Mouse (Mus musculus): ENCODE measurements around the gene Rptor. TPM values are rescaled to one million over a fixed set of nuclear protein-coding genes. Genes with fewer than 3 reads are reported as not detected.

Rptor gene
- polyA plus RNA-seq, 1 experiment from 2014 or later: 6.4 TPM

DNA sequence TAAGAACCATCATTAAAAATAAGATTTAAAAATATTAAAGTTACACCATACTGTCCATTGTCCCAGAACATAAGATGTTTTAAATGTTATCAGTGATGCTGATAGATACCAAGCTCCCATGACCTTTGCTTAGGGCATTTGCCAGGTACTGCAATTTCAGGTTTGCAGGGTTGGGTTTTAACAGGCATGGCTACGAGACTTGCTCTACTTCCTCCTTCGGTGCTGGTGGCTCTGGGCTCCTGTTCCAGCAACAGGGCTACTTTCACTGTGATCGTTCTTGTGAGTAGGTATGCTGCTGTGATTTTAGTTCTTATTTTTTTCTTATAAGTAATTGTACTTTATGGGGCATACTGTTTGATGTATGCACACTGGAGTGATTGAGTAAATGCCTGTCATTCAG lies 26.4 kb downstream of the Rptor start:
- Histone ChIP-seq H3K4me2 (no peak overlapping the region), H3K4me1 (replicated peaks) (peaks cover 24% of the 10 kb centered on the region), H3K4me3 (no peak overlapping the region), H3K36me3 (no peaks in the 10 kb centered on the region), H3K27me3 (no peaks in the 10 kb centered on the region), H3K9ac (no peak overlapping the region), H3K27ac (no peak overlapping the region), H3K9me3 (replicated peaks) (no peaks in the 10 kb centered on the region)
- ATAC-seq (replicated peaks; ENCODE audit: insufficient number of reproducible peaks, insufficient read depth, low FRiP score, low read depth): no peak
- WGBS: 84% methylated on average over 3 of the region's 3 CpGs

DNA sequence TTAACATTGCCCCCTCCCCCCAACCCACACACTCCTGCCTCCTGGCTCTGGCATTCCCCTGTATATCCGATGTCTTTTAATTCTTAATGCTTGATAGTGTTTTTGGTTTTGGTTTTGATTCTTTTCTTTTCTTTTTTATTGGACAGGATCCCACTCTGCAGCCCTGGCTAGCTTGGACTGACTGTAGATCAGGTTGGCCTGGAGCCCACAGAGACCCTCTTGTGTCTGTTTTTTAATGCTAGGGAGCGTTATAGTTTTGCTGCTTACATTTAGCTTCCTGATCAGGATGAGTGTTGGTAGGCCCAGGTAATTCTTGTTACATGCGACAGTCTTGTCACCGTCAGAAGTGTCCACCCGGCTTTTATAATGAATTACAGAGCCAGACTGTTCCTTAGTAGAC lies 27.6 kb downstream of the Rptor start:
- no peak overlapping the region for H3K9ac ChIP-seq

GRCm38 (mm10) chr11:119631222-119631870 lies 28.6 kb downstream of the Rptor start:
- whole genome bisulfite sequencing: 43% methylated on average over 3 of the region's 3 CpGs
- Histone ChIP-seq H3K27me3 (no peaks in the 10 kb centered on the region), H3K36me3 (no peaks in the 10 kb centered on the region), H3K9ac (no peak overlapping the region), H3K4me2 (no peak overlapping the region), H3K27ac (no peak overlapping the region), H3K9me3 (replicated peaks) (no peaks in the 10 kb centered on the region), H3K4me1 (replicated peaks) (peaks cover 7% of the 10 kb centered on the region), H3K4me3 (no peak overlapping the region)
- ATAC-seq (replicated peaks; ENCODE audit: insufficient number of reproducible peaks, insufficient read depth, low FRiP score, low read depth): no peak

More for the DNA sequence above, 27.6 kb downstream of the Rptor start:
- no peaks in the 10 kb centered on the region for H3K36me3 ChIP-seq
- H3K4me2 ChIP-seq: no peak overlapping the region
- H3K27ac ChIP-seq: no peak overlapping the region
- no peak for ATAC-seq (replicated peaks; ENCODE audit: insufficient number of reproducible peaks, insufficient read depth, low FRiP score, low read depth)
- WGBS: 79% methylated on average over 5 of the region's 5 CpGs
- peaks cover 14% of the 10 kb centered on the region for H3K4me1 ChIP-seq (replicated peaks)
- H3K9me3 ChIP-seq (replicated peaks): no peaks in the 10 kb centered on the region
- no peaks in the 10 kb centered on the region for H3K27me3 ChIP-seq
- no peak overlapping the region for H3K4me3 ChIP-seq

DNA sequence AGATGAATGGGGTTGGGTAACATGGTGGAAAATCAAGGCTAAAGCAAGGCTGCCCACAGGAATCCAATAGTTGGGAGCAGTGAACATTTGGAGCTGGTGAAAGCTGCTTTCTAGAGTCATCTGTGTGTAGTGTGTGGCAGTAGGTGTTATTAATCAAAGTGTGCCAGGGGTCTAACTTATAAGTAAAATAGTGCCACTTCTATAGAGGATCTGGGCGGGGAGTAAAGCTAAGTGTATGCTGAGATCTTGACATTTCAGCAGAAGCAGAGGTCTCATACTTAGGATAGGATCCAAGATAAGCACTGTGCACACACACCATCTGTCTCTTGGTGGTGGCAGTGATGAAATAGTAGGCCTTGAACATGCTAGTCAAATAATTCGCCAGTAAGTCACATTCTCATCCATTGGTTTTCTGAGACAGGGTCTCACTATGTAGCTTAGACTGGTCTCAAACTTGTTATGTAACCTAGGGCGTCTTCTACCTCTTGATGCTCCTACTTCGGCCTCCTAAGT lies 33.7 kb downstream of the Rptor start:
- H3K9ac ChIP-seq: no peak overlapping the region
- WGBS: 79% methylated on average over 4 of the region's 4 CpGs
- H3K4me1 ChIP-seq (replicated peaks): peaks cover 2% of the 10 kb centered on the region
- H3K4me3 ChIP-seq: no peak overlapping the region
- no peak overlapping the region for H3K4me2 ChIP-seq
- H3K27ac ChIP-seq: no peak overlapping the region
- H3K27me3 ChIP-seq: no peaks in the 10 kb centered on the region
- no peaks in the 10 kb centered on the region for H3K36me3 ChIP-seq
- no peak for ATAC-seq (replicated peaks; ENCODE audit: insufficient number of reproducible peaks, insufficient read depth, low FRiP score, low read depth)
- no peaks in the 10 kb centered on the region for H3K9me3 ChIP-seq (replicated peaks)

DNA sequence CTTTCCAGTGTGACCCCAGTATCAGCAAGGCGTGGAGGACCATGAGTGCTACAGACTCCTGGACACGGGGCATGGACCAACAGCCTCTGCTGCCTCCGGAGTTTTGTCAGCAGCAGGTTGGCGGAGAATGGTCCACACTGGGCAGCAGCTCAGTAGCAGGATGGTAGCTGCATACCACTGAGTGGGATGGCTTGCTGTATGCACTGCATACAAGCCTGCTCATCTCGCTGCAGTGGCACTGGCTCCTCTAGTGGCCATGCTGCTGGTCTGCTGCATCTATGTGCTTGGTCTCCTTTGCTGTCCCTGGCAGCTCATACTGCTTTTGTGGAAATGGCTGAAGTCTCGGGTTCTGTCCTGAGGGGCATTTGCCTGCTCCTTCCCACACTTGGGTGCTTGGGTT lies 34.8 kb downstream of the Rptor start:
- H3K4me1 ChIP-seq (replicated peaks): no peaks in the 10 kb centered on the region
- H3K4me3 ChIP-seq: no peak overlapping the region
- H3K4me2 ChIP-seq: no peak overlapping the region
- H3K9me3 ChIP-seq (replicated peaks): no peaks in the 10 kb centered on the region
- no peak overlapping the region for H3K27ac ChIP-seq
- H3K9ac ChIP-seq: no peak overlapping the region
- 74% methylated on average over 6 of the region's 6 CpGs for WGBS
- H3K27me3 ChIP-seq: no peaks in the 10 kb centered on the region
- no peaks in the 10 kb centered on the region for H3K36me3 ChIP-seq
- ATAC-seq (replicated peaks; ENCODE audit: insufficient number of reproducible peaks, insufficient read depth, low FRiP score, low read depth): no peak; the same call in 1 of the 2 replicates

DNA sequence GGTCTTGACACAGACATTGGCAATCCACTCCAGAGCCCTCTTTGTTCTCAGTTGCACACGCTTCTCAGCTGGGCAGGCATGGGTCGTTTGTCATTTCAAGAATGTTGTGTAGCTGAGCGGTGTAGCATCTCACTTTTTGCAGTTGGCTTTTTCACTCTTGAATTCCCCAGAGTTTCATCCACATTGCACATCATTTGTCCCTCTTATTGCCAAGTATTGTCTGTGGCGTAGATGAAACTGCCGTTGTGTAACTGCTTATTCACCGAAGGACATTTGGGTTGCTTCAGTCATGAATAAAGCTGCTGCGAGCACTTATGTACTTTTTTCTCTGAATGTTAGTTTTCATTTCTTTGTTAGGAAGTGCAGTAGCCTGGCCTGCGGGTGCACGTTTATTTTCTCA lies 37.8 kb downstream of the Rptor start:
- no peak overlapping the region for H3K4me3 ChIP-seq
- ATAC-seq (replicated peaks; ENCODE audit: insufficient number of reproducible peaks, insufficient read depth, low FRiP score, low read depth): no peak
- no peaks in the 10 kb centered on the region for H3K9me3 ChIP-seq (replicated peaks)
- no peak overlapping the region for H3K4me2 ChIP-seq
- no peaks in the 10 kb centered on the region for H3K27me3 ChIP-seq
- no peak overlapping the region for H3K9ac ChIP-seq
- 0 out of 2 replicates have a peak, but pooled peaks cover 6% of the 10 kb centered on the region for H3K4me1 ChIP-seq (replicated peaks)
- no peaks in the 10 kb centered on the region for H3K36me3 ChIP-seq
- whole genome bisulfite sequencing: 67% methylated on average over 9 of the region's 9 CpGs
- no peak overlapping the region for H3K27ac ChIP-seq

- WGBS: 90% methylated on average over 9 of the region's 9 CpGs
- no peaks in the 10 kb centered on the region for H3K27me3 ChIP-seq
- no peak overlapping the region for H3K4me2 ChIP-seq
- H3K9me3 ChIP-seq (replicated peaks): no peaks in the 10 kb centered on the region
- no peak overlapping the region for H3K4me3 ChIP-seq
- no peak for ATAC-seq (replicated peaks; ENCODE audit: insufficient number of reproducible peaks, insufficient read depth, low FRiP score, low read depth)
- no peak overlapping the region for H3K27ac ChIP-seq
- H3K9ac ChIP-seq: no peak overlapping the region
- no peaks in the 10 kb centered on the region for H3K36me3 ChIP-seq
- H3K4me1 ChIP-seq (replicated peaks): 0 out of 2 replicates have a peak, but pooled peaks cover 6% of the 10 kb centered on the region
Observed at GRCm38 (mm10) chr11:119641831-119642381, 39.2 kb downstream of the Rptor start.

DNA sequence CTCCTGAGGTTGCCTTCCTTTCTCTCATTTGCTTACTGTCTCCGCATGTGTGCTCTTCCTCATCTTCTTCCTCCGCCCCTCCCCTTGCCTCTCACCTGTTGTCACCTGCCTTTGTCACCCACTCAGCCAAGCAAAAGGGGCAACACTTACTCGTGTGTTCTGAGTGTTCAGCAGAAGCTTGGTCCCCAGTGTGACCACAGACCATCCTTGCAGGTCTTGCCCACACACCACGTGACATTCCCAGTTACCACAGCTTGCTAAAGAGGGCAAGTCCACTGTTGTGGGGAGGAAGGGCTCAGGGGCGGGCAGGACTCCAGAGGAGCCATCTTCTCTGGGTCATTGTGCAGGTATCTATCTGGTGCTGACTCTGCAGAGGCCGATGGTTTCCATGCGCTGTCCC lies 40.6 kb downstream of the Rptor start:
- WGBS: 72% methylated on average over 7 of the region's 7 CpGs
- no peak overlapping the region for H3K27ac ChIP-seq
- H3K4me2 ChIP-seq: no peak overlapping the region
- no peaks in the 10 kb centered on the region for H3K9me3 ChIP-seq (replicated peaks)
- 0 out of 2 replicates have a peak, but pooled peaks cover 6% of the 10 kb centered on the region for H3K4me1 ChIP-seq (replicated peaks)
- H3K27me3 ChIP-seq: no peaks in the 10 kb centered on the region
- no peak overlapping the region for H3K4me3 ChIP-seq
- no peak overlapping the region for H3K9ac ChIP-seq
- no peaks in the 10 kb centered on the region for H3K36me3 ChIP-seq
- ATAC-seq (replicated peaks; ENCODE audit: insufficient number of reproducible peaks, insufficient read depth, low FRiP score, low read depth): no peak

GRCm38 (mm10) chr11:119644140-119644539 lies 41.4 kb downstream of the Rptor start:
- Histone ChIP-seq H3K9me3 (replicated peaks) (no peaks in the 10 kb centered on the region), H3K4me2 (no peak overlapping the region), H3K4me1 (replicated peaks) (peaks cover 11% of the 10 kb centered on the region; the same call in 1 of the 2 replicates), H3K27ac (no peak overlapping the region), H3K9ac (no peak overlapping the region), H3K4me3 (no peak overlapping the region), H3K27me3 (no peaks in the 10 kb centered on the region), H3K36me3 (no peaks in the 10 kb centered on the region)
- WGBS: 36% methylated on average over 7 of the region's 7 CpGs
- no peak for ATAC-seq (replicated peaks; ENCODE audit: insufficient number of reproducible peaks, insufficient read depth, low FRiP score, low read depth)

DNA sequence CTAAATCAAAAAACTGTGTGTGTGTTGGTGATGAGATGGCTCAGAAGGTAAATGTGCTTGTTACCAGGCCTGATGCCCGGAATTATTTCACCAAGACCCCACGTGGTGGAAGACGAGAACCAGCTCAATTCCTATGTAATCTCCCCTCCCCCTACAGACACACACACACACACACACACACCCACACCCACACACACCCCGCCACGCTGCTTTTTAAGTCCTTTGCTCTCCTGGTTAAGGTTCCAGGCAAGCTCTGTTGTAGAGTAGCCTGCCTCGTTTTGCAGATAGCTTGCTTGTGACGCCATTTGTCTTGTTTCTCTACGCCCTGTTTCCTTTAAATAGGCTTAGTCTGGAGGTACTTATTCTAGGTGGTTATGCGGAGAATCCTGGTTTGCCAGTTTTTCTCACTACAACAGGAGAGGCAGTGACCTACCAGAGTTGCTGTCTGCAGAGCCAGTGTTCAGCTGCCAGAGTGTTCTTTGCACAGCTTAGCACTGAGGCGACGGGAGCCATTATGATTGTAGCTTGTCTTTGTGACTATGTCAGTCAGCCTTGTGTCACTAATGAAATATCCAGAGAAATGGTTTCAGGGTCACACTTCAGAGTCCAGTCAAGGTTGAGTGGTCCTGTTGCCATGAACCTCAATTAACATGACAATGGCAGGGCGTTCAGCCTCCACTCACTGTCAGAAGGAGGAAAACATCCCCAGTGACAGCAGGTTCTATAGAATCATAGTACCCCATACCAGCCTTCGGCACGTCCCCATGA lies 42.1 kb downstream of the Rptor start:
- Histone ChIP-seq H3K36me3 (no peaks in the 10 kb centered on the region), H3K4me3 (no peak overlapping the region), H3K27ac (no peak overlapping the region), H3K4me2 (no peak overlapping the region), H3K27me3 (no peaks in the 10 kb centered on the region), H3K9me3 (replicated peaks) (no peaks in the 10 kb centered on the region), H3K9ac (no peak overlapping the region), H3K4me1 (replicated peaks) (peaks cover 12% of the 10 kb centered on the region; the same call in 1 of the 2 replicates)
- ATAC-seq (replicated peaks; ENCODE audit: insufficient number of reproducible peaks, insufficient read depth, low FRiP score, low read depth): no peak
- 75% methylated on average over 14 of the region's 14 CpGs for WGBS

- no peaks in the 10 kb centered on the region for H3K36me3 ChIP-seq
- no peaks in the 10 kb centered on the region for H3K9me3 ChIP-seq (replicated peaks)
- H3K27ac ChIP-seq: no peak overlapping the region
- H3K9ac ChIP-seq: no peak overlapping the region
- no peak for ATAC-seq (replicated peaks; ENCODE audit: insufficient number of reproducible peaks, insufficient read depth, low FRiP score, low read depth)
- H3K4me3 ChIP-seq: no peak overlapping the region
- H3K27me3 ChIP-seq: no peaks in the 10 kb centered on the region
- peaks cover 5% of the 10 kb centered on the region for H3K4me1 ChIP-seq (replicated peaks)
- H3K4me2 ChIP-seq: no peak overlapping the region
Observed at GRCm38 (mm10) chr11:119650456-119650855, 47.8 kb downstream of the Rptor start.
